Mouse (Mus musculus) cerebellum, adult 11 months (tissue): ENCODE results near the gene Olfr1000.
A peak's percentile ranks its signal among the peaks of the same experiment; 100 is the strongest.
"Not testable (repeated sequence)": the region's sequence is repeated elsewhere in the genome, so short reads cannot be mapped to it uniquely, and the experiment has no call there.

Source experiments
- DNase-seq: peaks from one replicate; pipeline ENCODE4 v3.0.0; 2022

Olfr1000 gene

DNA sequence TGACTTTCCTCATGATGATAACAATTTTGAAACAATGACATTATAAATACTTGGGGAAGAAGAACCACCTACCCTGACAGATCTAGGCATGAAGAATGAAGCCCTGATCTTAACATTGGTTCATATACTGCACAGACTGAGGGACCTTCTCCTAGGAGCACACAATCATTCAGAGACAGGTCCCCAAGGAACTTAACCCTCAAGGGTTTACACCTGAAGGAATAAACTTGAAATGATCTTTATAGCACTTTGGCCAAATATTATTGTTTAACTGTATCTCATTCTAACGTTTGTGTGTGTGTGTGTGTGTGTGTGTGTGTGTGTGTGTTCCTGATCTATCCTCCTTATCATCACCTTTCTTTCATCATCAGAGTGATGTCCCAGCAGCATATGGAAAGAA lies at the start of gene Olfr1000:
Gene Olfr1000, minus strand, starts transcription at position 101 of the 400 bp plus-strand sequence.
- DNase-seq = no peak

DNA sequence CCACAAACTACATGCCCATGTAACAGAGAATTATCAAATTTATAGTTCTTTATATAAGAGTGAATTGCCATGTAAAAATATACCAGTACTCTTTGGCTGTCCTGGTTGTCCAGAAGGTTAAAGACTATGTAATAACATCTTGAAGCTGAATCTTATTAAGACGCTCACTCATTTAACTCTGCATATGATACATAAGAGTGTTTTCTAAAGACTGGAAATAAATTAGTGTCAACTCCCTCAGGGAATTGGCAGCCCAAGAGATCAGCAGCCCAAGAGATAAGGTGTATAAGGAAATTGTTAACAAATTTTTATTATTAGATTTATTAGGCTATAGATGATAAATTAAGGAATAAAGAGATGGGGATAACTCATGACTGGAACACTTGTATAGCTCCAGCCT lies 38.9 kb upstream of the Olfr1000 start, which contains the start of gene Olfr1002:
Gene Olfr1002, minus strand, starts transcription at position 101 of the 400 bp plus-strand sequence.
- no peak for DNase-seq

DNA sequence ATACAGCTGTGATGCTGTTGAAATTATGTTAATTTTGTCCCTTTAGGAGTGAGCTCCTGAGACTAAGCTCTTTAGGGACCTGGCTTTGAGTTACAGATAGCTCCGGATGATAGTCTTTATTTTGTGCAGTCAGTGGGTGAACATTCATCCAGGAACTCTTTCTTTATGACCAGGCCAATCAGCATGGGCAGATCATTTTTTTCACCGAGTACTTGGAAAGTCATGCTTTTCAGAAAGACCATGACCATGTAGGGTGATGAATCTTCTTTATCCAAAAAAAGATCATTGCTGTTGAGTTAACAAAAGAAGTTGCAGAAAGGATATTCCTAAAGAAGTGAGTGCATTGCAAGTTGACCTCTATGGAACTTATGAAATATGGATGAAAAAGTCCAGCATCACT lies 23.1 kb downstream of the Olfr1000 start, which contains the start of gene Olfr998:
Gene Olfr998, plus strand, starts transcription at position 301 of the 400 bp plus-strand sequence.
- DNase-seq = not testable (repeated sequence)

DNA sequence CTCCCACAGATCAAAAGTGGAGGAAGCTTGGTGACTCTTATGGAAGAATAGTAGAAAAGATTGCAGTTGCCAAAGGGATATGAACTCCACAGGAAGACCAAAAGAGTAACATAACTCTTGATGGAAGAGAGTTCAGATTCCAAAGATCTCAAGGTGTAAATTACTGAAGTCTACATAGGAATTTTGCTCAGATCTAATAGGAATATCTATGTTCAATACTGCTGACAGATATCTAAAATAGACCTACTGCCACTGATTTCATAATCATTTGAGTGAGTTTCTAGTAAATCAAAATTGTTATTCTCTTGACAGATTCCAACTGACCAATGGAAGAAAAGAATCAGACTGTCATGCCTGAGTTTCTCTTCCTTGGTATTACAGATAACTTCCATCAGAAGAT lies 32.8 kb downstream of the Olfr1000 start, which contains the start of gene Olfr996:
Gene Olfr996, plus strand, starts transcription at position 301 of the 400 bp plus-strand sequence.
- no peak for DNase-seq

DNA sequence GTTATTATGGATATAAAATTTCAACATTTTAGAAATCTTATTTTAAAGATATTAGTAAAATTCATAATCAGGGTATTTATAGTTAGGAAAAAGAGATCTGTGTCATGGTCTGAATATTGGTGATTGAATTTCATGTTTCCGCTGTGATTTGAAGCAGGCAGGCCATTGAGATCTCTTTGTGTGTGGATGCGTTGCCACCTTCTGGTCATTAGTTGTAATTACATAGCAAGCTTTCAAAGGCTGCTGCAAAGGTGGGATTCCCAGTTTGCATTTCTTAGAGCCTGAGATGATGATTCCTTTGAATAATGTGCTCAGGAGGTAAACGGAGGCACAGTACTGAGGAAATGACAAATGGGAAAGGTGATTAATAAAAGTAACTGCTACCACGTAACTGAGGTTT lies 50.5 kb downstream of the Olfr1000 start:
- peak; percentile 3 for DNase-seq

DNA sequence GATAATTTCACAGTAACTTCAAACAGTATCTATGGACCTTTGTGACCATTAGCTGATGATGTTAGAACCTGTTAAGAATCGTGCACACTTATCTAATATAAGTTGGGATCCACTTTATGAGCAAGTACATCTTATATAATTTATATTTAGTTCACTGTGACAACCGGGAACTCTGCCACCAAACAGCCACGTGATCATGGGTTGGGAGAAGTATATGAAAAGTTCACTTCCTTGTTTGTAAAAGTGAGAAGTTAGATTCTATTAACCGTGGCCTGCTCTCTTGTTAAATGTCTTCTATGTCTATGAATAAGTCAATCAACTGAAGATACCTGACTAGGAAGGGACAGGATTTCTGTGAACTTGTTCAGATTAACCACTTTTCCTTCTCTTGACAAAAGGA lies 51.5 kb downstream of the Olfr1000 start:
- no peak for DNase-seq
